Mouse (Mus musculus) liver, embryonic 13.5 days (tissue): Measurements from ENCODE around the gene Slc31a2. TPM values are rescaled to one million over a fixed set of nuclear protein-coding genes. Genes with fewer than 3 reads are reported as not detected.

Source experiments
- ATAC-seq: fragments of 200-750 bp; cut with Nextera tagmentation; 2 replicates; pipeline ENCODE4 v1.8.0; 2017; ENCODE audit warnings: low read depth, mild to moderate bottlenecking, moderate number of reproducible peaks, moderate library complexity
- DNase-seq: peaks from one replicate; pipeline ENCODE4 v3.0.0; 2022
- H3K27ac ChIP-seq: fragments of 300-500 bp; sonication (generic); 2 replicates; pipeline ENCODE4 v1.5.1; 2015; ENCODE audit warnings: moderate library complexity, mild to moderate bottlenecking, inconsistent platforms
- H3K27me3 ChIP-seq: fragments of 300-500 bp; sonication (generic); 2 replicates; pipeline ENCODE4 v1.6.1; 2015; ENCODE audit warnings: mild to moderate bottlenecking, inconsistent platforms
- H3K36me3 ChIP-seq: fragments of 300-500 bp; sonication (generic); 2 replicates; pipeline ENCODE4 v1.6.1; 2015; ENCODE audit warnings: mild to moderate bottlenecking, inconsistent platforms
- H3K4me1 ChIP-seq: fragments of 300-500 bp; sonication (generic); replicated peaks from 2 replicates; pipeline ENCODE4 v1.6.1; 2015; ENCODE audit warnings: inconsistent platforms
- H3K4me2 ChIP-seq: fragments of 300-500 bp; sonication (generic); 2 replicates; pipeline ENCODE4 v1.6.1; 2015; ENCODE audit warnings: inconsistent platforms, mild to moderate bottlenecking, moderate library complexity
- H3K4me3 ChIP-seq: fragments of 300-500 bp; sonication (generic); replicated peaks from 2 replicates; pipeline ENCODE4 v1.5.1; 2015; ENCODE audit warnings: mild to moderate bottlenecking, inconsistent platforms
- H3K9ac ChIP-seq: fragments of 300-500 bp; sonication (generic); 2 replicates; pipeline ENCODE4 v1.6.1; 2015; ENCODE audit warnings: mild to moderate bottlenecking, inconsistent platforms
- H3K9me3 ChIP-seq: fragments of 300-500 bp; sonication (generic); replicated peaks from 2 replicates; pipeline ENCODE4 v1.6.1; 2016; ENCODE audit warnings: inconsistent platforms
- WGBS: fragments of 180-500 bp; shearing (Covaris S2); methylation state at CpG from one replicate; pipeline ENCODE4 v1.1.7; 2015; ENCODE audit not compliant: insufficient replicate concordance; 5-methylcytosine and 5-hydroxymethylcytosine counted together
- polyA plus RNA-seq: library from polyadenylated mRNA; unstranded; fragments of >200 nt; fragmentation: Nextera tagmentation; extraction: Ambion mirVana; gene quantifications from 2 replicates; pipeline ENCODE4 v1.2.1, GENCODE M21; 2015

The Slc31a2 gene
- polyA plus RNA-seq: 5.6 and 6.7 TPM in 2 replicates

GRCm38 (mm10) chr4:62262276-62262675 lies at the start of gene Slc31a2:
TSS of gene Slc31a2 (plus strand) at chr4:62262562.
- H3K27me3 ChIP-seq: no peaks in the 10 kb centered on the region
- H3K4me2 ChIP-seq: no peak within 1 kb of the TSS
- no peaks in the 10 kb centered on the region for H3K9me3 ChIP-seq
- DNase-seq: no peak
- 32% methylated on average over 2 of the region's 2 CpGs for WGBS
- H3K4me3 ChIP-seq: no peak within 1 kb of the TSS
- no peaks in the 10 kb centered on the region for H3K36me3 ChIP-seq
- H3K9ac ChIP-seq: no peak within 1 kb of the TSS
- H3K27ac ChIP-seq: no peak within 1 kb of the TSS
- no peak for ATAC-seq
- no peaks in the 10 kb centered on the region for H3K4me1 ChIP-seq

GRCm38 (mm10) chr4:62213490-62213889 lies 48.9 kb upstream of the Slc31a2 start:
- no peaks in the 10 kb centered on the region for H3K4me1 ChIP-seq
- H3K4me3 ChIP-seq: no peak overlapping the region
- no peak overlapping the region for H3K9ac ChIP-seq
- H3K27ac ChIP-seq: no peak overlapping the region
- no peaks in the 10 kb centered on the region for H3K9me3 ChIP-seq
- peaks cover 17% of the 10 kb centered on the region for H3K27me3 ChIP-seq
- no peak for ATAC-seq
- H3K4me2 ChIP-seq: no peak overlapping the region
- 42% methylated on average over 2 of the region's 2 CpGs for WGBS
- no peak for DNase-seq
- no peaks in the 10 kb centered on the region for H3K36me3 ChIP-seq

GRCm38 (mm10) chr4:62228391-62228790 lies 34.0 kb upstream of the Slc31a2 start:
- no peak for DNase-seq
- no peak overlapping the region for H3K4me3 ChIP-seq
- no peaks in the 10 kb centered on the region for H3K27me3 ChIP-seq
- no peaks in the 10 kb centered on the region for H3K9me3 ChIP-seq
- ATAC-seq: no peak
- WGBS: 26% methylated on average over 10 of the region's 10 CpGs
- H3K4me1 ChIP-seq: no peaks in the 10 kb centered on the region
- H3K27ac ChIP-seq: no peak overlapping the region
- no peak overlapping the region for H3K9ac ChIP-seq
- no peak overlapping the region for H3K4me2 ChIP-seq
- H3K36me3 ChIP-seq: no peaks in the 10 kb centered on the region

GRCm38 (mm10) chr4:62229448-62229847 lies 32.9 kb upstream of the Slc31a2 start:
- Histone ChIP-seq H3K27me3 (no peaks in the 10 kb centered on the region), H3K27ac (no peak overlapping the region), H3K9ac (no peak overlapping the region), H3K4me3 (no peak overlapping the region), H3K9me3 (no peaks in the 10 kb centered on the region), H3K4me2 (no peak overlapping the region), H3K4me1 (no peaks in the 10 kb centered on the region), H3K36me3 (no peaks in the 10 kb centered on the region)
- ATAC-seq: no peak
- DNase-seq: no peak
- 70% methylated on average over 7 of the region's 7 CpGs for WGBS

GRCm38 (mm10) chr4:62230153-62230552 lies 32.2 kb upstream of the Slc31a2 start:
- H3K27me3 ChIP-seq: no peaks in the 10 kb centered on the region
- DNase-seq (no peak), ATAC-seq (no peak)
- no peak overlapping the region for H3K9ac ChIP-seq
- WGBS: 42% methylated on average over 1 of the region's 1 CpGs
- H3K4me1 ChIP-seq: no peaks in the 10 kb centered on the region
- no peak overlapping the region for H3K27ac ChIP-seq
- no peaks in the 10 kb centered on the region for H3K36me3 ChIP-seq
- no peaks in the 10 kb centered on the region for H3K9me3 ChIP-seq
- H3K4me3 ChIP-seq: no peak overlapping the region
- H3K4me2 ChIP-seq: no peak overlapping the region

GRCm38 (mm10) chr4:62230769-62231168 lies 31.6 kb upstream of the Slc31a2 start, which contains the start of gene Zfp37:
TSS of gene Zfp37 (minus strand) at chr4:62231047.
- Histone ChIP-seq H3K4me2 (no peak within 1 kb of the TSS), H3K27ac (no peak within 1 kb of the TSS), H3K9ac (no peak within 1 kb of the TSS), H3K36me3 (no peaks in the 10 kb centered on the region), H3K4me1 (no peaks in the 10 kb centered on the region), H3K9me3 (no peaks in the 10 kb centered on the region), H3K4me3 (no peak within 1 kb of the TSS), H3K27me3 (no peaks in the 10 kb centered on the region)
- DNase-seq: no peak
- 54% methylated on average over 13 of the region's 13 CpGs for WGBS
- no peak for ATAC-seq

- no peak overlapping the region for H3K27ac ChIP-seq
- WGBS: 50% methylated on average over 6 of the region's 6 CpGs
- H3K4me3 ChIP-seq: no peak overlapping the region
- no peak overlapping the region for H3K4me2 ChIP-seq
- no peaks in the 10 kb centered on the region for H3K4me1 ChIP-seq
- H3K27me3 ChIP-seq: no peaks in the 10 kb centered on the region
- ATAC-seq: no peak
- no peak overlapping the region for H3K9ac ChIP-seq
- no peaks in the 10 kb centered on the region for H3K9me3 ChIP-seq
- DNase-seq: no peak
- H3K36me3 ChIP-seq: no peaks in the 10 kb centered on the region
These were observed 21.8 kb upstream of the Slc31a2 start for GRCm38 (mm10) chr4:62240586-62240985.

- Histone ChIP-seq H3K4me3 (no peak overlapping the region), H3K27me3 (no peaks in the 10 kb centered on the region), H3K27ac (no peak overlapping the region), H3K9ac (no peak overlapping the region), H3K36me3 (no peaks in the 10 kb centered on the region), H3K4me1 (no peaks in the 10 kb centered on the region), H3K4me2 (no peak overlapping the region), H3K9me3 (no peaks in the 10 kb centered on the region)
- no peak for ATAC-seq
- no peak for DNase-seq
- WGBS: 14% methylated on average over 4 of the region's 4 CpGs
These were observed 14.0 kb upstream of the Slc31a2 start for GRCm38 (mm10) chr4:62248328-62248727.

- H3K9ac ChIP-seq: no peak overlapping the region
- no peak for ATAC-seq
- H3K27ac ChIP-seq: no peak overlapping the region
- no peaks in the 10 kb centered on the region for H3K36me3 ChIP-seq
- no peaks in the 10 kb centered on the region for H3K4me1 ChIP-seq
- H3K9me3 ChIP-seq: no peaks in the 10 kb centered on the region
- no peak for DNase-seq
- H3K4me3 ChIP-seq: no peak overlapping the region
- H3K4me2 ChIP-seq: no peak overlapping the region
- 48% methylated on average over 3 of the region's 3 CpGs for WGBS
- H3K27me3 ChIP-seq: no peaks in the 10 kb centered on the region
These were observed 11.3 kb upstream of the Slc31a2 start for GRCm38 (mm10) chr4:62250896-62251544.

GRCm38 (mm10) chr4:62251776-62252175 lies 10.6 kb upstream of the Slc31a2 start:
- H3K9ac ChIP-seq: no peak overlapping the region
- H3K4me1 ChIP-seq: no peaks in the 10 kb centered on the region
- no peak for ATAC-seq
- no peaks in the 10 kb centered on the region for H3K27me3 ChIP-seq
- no peak overlapping the region for H3K4me3 ChIP-seq
- no peak overlapping the region for H3K27ac ChIP-seq
- DNase-seq: no peak
- no peaks in the 10 kb centered on the region for H3K36me3 ChIP-seq
- 75% methylated on average over 4 of the region's 4 CpGs for WGBS
- H3K4me2 ChIP-seq: no peak overlapping the region
- no peaks in the 10 kb centered on the region for H3K9me3 ChIP-seq

- DNase-seq (no peak), ATAC-seq (no peak)
- Histone ChIP-seq H3K27me3 (no peaks in the 10 kb centered on the region), H3K4me2 (no peak overlapping the region), H3K4me1 (no peaks in the 10 kb centered on the region), H3K27ac (no peak overlapping the region), H3K9me3 (no peaks in the 10 kb centered on the region), H3K9ac (no peak overlapping the region), H3K36me3 (no peaks in the 10 kb centered on the region), H3K4me3 (no peak overlapping the region)
- 53% methylated on average over 8 of the region's 8 CpGs for WGBS
These were observed 7.8 kb upstream of the Slc31a2 start for GRCm38 (mm10) chr4:62254551-62254950.

- H3K4me3 ChIP-seq: no peak overlapping the region
- ATAC-seq (no peak), DNase-seq (no peak)
- no peaks in the 10 kb centered on the region for H3K9me3 ChIP-seq
- no peaks in the 10 kb centered on the region for H3K4me1 ChIP-seq
- no peaks in the 10 kb centered on the region for H3K36me3 ChIP-seq
- no peak overlapping the region for H3K9ac ChIP-seq
- H3K27ac ChIP-seq: no peak overlapping the region
- H3K4me2 ChIP-seq: no peak overlapping the region
- WGBS: 21% methylated on average over 8 of the region's 8 CpGs
- no peaks in the 10 kb centered on the region for H3K27me3 ChIP-seq
These were observed 5.4 kb upstream of the Slc31a2 start for GRCm38 (mm10) chr4:62256931-62257330.
